Mouse (Mus musculus) neural tube, embryonic 13.5 days (tissue): Measurements from ENCODE around the gene Fam241b. TPM values are rescaled to one million over a fixed set of nuclear protein-coding genes. Genes with fewer than 3 reads are reported as not detected.

Source experiments
- ATAC-seq: fragments of 200-750 bp; cut with Nextera tagmentation; 2 replicates; pipeline ENCODE4 v1.8.0; 2017; ENCODE audit warnings: low read depth, mild to moderate bottlenecking, moderate TSS enrichment, moderate library complexity
- H3K27ac ChIP-seq: fragments of 300-500 bp; sonication (generic); replicated peaks from 2 replicates; pipeline ENCODE4 v1.5.1; 2015; ENCODE audit warnings: moderate library complexity, mild to moderate bottlenecking, inconsistent platforms
- H3K27me3 ChIP-seq: fragments of 300-500 bp; sonication (generic); 2 replicates; pipeline ENCODE4 v1.6.1; 2015; ENCODE audit warnings: mild to moderate bottlenecking, inconsistent platforms
- H3K36me3 ChIP-seq: fragments of 300-500 bp; sonication (generic); 2 replicates; pipeline ENCODE4 v1.6.1; 2015; ENCODE audit warnings: mild to moderate bottlenecking, inconsistent platforms
- H3K4me1 ChIP-seq: fragments of 300-500 bp; sonication (generic); replicated peaks from 2 replicates; pipeline ENCODE4 v1.6.1; 2015; ENCODE audit warnings: inconsistent platforms
- H3K4me2 ChIP-seq: fragments of 300-500 bp; sonication (generic); 2 replicates; pipeline ENCODE4 v1.6.1; 2015; ENCODE audit warnings: inconsistent platforms, mild to moderate bottlenecking, moderate library complexity
- H3K4me3 ChIP-seq: fragments of 300-500 bp; sonication (generic); 2 replicates; pipeline ENCODE4 v1.5.1; 2015; ENCODE audit warnings: mild to moderate bottlenecking, inconsistent platforms
- H3K9ac ChIP-seq: fragments of 300-500 bp; sonication (generic); 2 replicates; pipeline ENCODE4 v1.6.1; 2015; ENCODE audit warnings: moderate library complexity, mild to moderate bottlenecking, inconsistent platforms
- H3K9me3 ChIP-seq: fragments of 300-500 bp; sonication (generic); 2 replicates; pipeline ENCODE4 v1.6.1; 2016; ENCODE audit warnings: inconsistent platforms
- WGBS: fragments of 180-500 bp; shearing (Covaris S2); methylation state at CpG from one replicate; pipeline ENCODE4 v1.1.7; 2015; 5-methylcytosine and 5-hydroxymethylcytosine counted together
- polyA plus RNA-seq: library from polyadenylated mRNA; unstranded; fragments of >200 nt; fragmentation: Nextera tagmentation; extraction: Ambion mirVana; gene quantifications from 2 replicates; pipeline ENCODE4 v1.2.1, GENCODE M21; 2015

Gene Fam241b
- 91.9 and 93.1 TPM in 2 replicates for polyA plus RNA-seq

GRCm38 (mm10) chr10:62143820-62144219 is at the start of gene Fam241b:
Fam241b (minus strand) TSS chr10:62143920.
- Histone ChIP-seq H3K36me3 (no peaks in the 10 kb centered on the region), H3K9me3 (no peaks in the 10 kb centered on the region), H3K4me3 (no peak within 1 kb of the TSS), H3K4me1 (peaks cover 9% of the 10 kb centered on the region; the same call in 1 of the 2 replicates), H3K27me3 (peaks cover 85% of the 10 kb centered on the region), H3K27ac (no peak within 1 kb of the TSS), H3K9ac (no peak within 1 kb of the TSS), H3K4me2 (no peak within 1 kb of the TSS)
- WGBS = 65% methylated on average over 8 of the region's 8 CpGs
- no peak for ATAC-seq

DNA sequence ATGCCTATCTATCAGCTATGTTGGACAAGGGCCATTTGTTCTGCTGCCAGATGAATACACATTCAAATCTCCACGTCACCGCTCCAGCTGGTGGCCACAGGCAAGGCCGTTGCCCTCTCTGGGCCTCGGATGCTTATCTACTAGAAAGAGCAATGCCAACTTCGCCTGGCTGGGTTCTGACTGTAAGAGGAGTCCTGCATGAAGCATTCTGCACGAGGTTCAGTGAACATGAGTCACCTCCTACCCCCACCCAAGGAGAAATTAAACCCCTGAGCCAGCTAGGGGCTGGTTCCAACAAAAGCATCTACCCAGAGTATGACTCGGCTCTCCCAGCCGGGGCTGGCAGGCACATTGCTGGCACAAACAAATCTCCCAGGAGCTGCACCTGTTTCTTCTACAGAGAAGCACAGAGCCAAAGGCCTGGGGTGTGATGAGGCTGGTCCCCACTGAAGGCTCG is 49.0 kb upstream of the Fam241b start:
- Histone ChIP-seq H3K4me2 (no peak overlapping the region), H3K9ac (no peak overlapping the region), H3K9me3 (no peaks in the 10 kb centered on the region), H3K27me3 (no peaks in the 10 kb centered on the region), H3K36me3 (no peaks in the 10 kb centered on the region), H3K4me1 (peaks cover 34% of the 10 kb centered on the region), H3K27ac (no peak overlapping the region), H3K4me3 (no peak overlapping the region)
- WGBS = 61% methylated on average over 9 of the region's 9 CpGs
- no peak for ATAC-seq

- H3K27ac ChIP-seq = no peak overlapping the region
- H3K4me2 ChIP-seq = no peak overlapping the region
- H3K9me3 ChIP-seq = no peaks in the 10 kb centered on the region
- WGBS = 88% methylated on average over 7 of the region's 7 CpGs
- no peak overlapping the region for H3K4me3 ChIP-seq
- ATAC-seq = no peak
- H3K9ac ChIP-seq = no peak overlapping the region
- peaks cover 11% of the 10 kb centered on the region; the same call in 1 of the 2 replicates for H3K27me3 ChIP-seq
- H3K36me3 ChIP-seq = no peaks in the 10 kb centered on the region
- H3K4me1 ChIP-seq = peaks cover 34% of the 10 kb centered on the region
These were observed 47.1 kb upstream of the Fam241b start for GRCm38 (mm10) chr10:62190821-62191220.

DNA sequence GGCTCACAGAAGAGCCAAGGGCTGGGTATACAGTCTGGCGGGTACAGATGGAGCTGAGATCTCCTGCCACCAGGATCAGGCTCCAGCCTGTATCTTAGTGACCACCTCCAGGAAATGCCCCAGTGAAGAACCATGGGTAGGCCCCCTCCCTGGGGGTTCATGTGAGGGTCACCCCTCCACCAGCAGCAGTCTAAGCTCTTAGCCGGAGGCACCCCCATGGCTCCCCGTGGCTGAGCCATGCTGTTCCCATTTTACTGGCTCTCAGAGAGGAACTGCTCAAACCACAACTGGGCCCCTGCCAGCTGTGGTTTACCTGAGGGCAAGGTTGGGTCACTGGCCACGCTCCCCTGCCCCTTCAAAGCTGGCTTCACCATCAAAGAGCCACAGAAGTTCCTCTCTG is 46.2 kb upstream of the Fam241b start:
- ATAC-seq = no peak

DNA sequence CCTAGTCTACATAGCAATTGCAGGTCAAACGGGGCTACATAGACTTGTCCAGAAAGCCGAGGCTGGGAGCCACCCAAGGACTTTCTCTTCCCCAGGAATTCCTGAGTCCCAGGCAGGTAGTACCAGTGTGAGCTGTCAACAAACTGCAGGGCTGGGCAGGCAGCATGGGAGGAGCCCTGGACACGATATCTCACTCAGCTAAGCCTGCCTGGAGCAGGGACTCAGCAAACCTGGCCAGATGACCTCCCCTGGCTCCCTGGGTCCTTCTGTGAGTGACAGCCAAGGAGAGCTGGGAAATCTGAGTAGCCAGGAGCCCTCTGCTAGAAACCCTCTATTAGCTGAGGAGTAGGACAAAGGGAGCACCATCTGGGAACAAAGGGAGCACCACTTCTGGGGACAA is 45.6 kb upstream of the Fam241b start:
- H3K27me3 ChIP-seq = peaks cover 16% of the 10 kb centered on the region
- H3K9me3 ChIP-seq = no peaks in the 10 kb centered on the region
- H3K4me3 ChIP-seq = no peak overlapping the region
- H3K4me1 ChIP-seq = peaks cover 20% of the 10 kb centered on the region
- no peak for ATAC-seq
- H3K9ac ChIP-seq = no peak overlapping the region
- H3K4me2 ChIP-seq = no peak overlapping the region
- WGBS = 72% methylated on average over 3 of the region's 3 CpGs
- no peaks in the 10 kb centered on the region for H3K36me3 ChIP-seq
- H3K27ac ChIP-seq = no peak overlapping the region

More for the DNA sequence above, 46.2 kb upstream of the Fam241b start:
- H3K27me3 ChIP-seq = peaks cover 12% of the 10 kb centered on the region; the same call in 1 of the 2 replicates
- no peak overlapping the region for H3K27ac ChIP-seq
- H3K4me1 ChIP-seq = peaks cover 26% of the 10 kb centered on the region
- H3K9ac ChIP-seq = no peak overlapping the region
- H3K4me2 ChIP-seq = no peak overlapping the region
- no peaks in the 10 kb centered on the region for H3K36me3 ChIP-seq
- H3K9me3 ChIP-seq = no peaks in the 10 kb centered on the region
- WGBS = 76% methylated on average over 4 of the region's 4 CpGs
- H3K4me3 ChIP-seq = no peak overlapping the region

DNA sequence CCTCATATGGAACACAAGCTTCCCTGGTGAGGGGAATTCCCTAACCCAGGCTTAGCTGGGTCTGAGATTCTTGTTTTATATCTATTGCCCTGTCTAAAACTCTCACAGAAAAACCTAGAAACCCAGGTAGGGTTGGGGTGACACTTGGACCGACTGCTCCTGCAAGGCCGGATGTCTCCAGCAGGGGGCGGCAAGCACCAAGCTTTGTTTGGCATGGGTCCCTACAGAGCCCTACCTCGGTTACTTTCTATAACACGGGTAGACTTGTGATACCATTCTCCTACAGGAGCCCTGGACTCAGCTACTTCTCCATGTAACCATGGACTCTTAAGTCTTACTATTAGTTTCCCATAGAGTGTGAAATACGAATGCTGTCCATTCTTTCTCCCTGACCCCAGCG is 43.2 kb upstream of the Fam241b start:
- WGBS = 21% methylated on average over 7 of the region's 7 CpGs
- no peaks in the 10 kb centered on the region for H3K9me3 ChIP-seq
- no peak overlapping the region for H3K4me3 ChIP-seq
- H3K4me1 ChIP-seq = no peaks in the 10 kb centered on the region
- no peak overlapping the region for H3K27ac ChIP-seq
- H3K27me3 ChIP-seq = peaks cover 36% of the 10 kb centered on the region
- ATAC-seq = peak; percentile 60; the same call in 1 of the 2 replicates
- no peak overlapping the region for H3K4me2 ChIP-seq
- H3K36me3 ChIP-seq = no peaks in the 10 kb centered on the region
- no peak overlapping the region for H3K9ac ChIP-seq

DNA sequence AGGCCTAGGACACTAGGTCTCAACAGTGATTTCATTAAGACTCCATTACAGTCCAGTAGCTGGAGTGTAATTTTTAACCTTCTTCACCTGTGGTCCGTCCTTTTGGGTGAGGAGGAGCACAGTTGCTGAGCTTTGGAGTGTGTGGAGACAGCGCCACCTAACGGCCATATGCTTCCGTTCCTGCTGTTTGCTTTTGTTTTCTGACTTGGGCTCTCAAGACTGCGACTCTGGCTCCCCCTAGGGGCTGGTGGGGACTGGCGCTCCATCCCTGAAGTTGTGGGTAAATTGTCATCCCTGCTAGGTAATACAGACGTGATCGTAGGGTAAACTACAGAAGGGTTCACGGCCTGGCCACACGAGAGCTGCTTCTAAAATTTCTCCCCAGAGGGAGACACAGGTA is 39.3 kb upstream of the Fam241b start:
- H3K36me3 ChIP-seq = no peaks in the 10 kb centered on the region
- H3K4me2 ChIP-seq = no peak overlapping the region
- peaks cover 5% of the 10 kb centered on the region; the same call in 1 of the 2 replicates for H3K9me3 ChIP-seq
- no peak overlapping the region for H3K27ac ChIP-seq
- peak; percentile 51; the same call in 1 of the 2 replicates for ATAC-seq
- 4% methylated on average over 10 of the region's 10 CpGs for WGBS
- peaks cover 72% of the 10 kb centered on the region for H3K27me3 ChIP-seq
- H3K4me3 ChIP-seq = no peak overlapping the region
- H3K4me1 ChIP-seq = no peaks in the 10 kb centered on the region
- H3K9ac ChIP-seq = no peak overlapping the region

GRCm38 (mm10) chr10:62182471-62183014 is 38.8 kb upstream of the Fam241b start:
- Histone ChIP-seq H3K27me3 (peaks cover 75% of the 10 kb centered on the region), H3K9me3 (peaks cover 8% of the 10 kb centered on the region; the same call in 1 of the 2 replicates), H3K4me2 (no peak overlapping the region), H3K27ac (no peak overlapping the region), H3K4me3 (no peak overlapping the region), H3K36me3 (no peaks in the 10 kb centered on the region), H3K4me1 (no peaks in the 10 kb centered on the region), H3K9ac (no peak overlapping the region)
- ATAC-seq = 0 out of 2 replicates have a peak, but pooled peaks have one; percentile 21
- 69% methylated on average over 6 of the region's 6 CpGs for WGBS

- Histone ChIP-seq H3K4me1 (no peaks in the 10 kb centered on the region), H3K9me3 (peaks cover 8% of the 10 kb centered on the region; the same call in 1 of the 2 replicates), H3K4me3 (no peak overlapping the region), H3K9ac (no peak overlapping the region), H3K27ac (no peak overlapping the region), H3K27me3 (peaks cover 82% of the 10 kb centered on the region), H3K36me3 (no peaks in the 10 kb centered on the region), H3K4me2 (no peak overlapping the region)
- ATAC-seq = no peak
- 57% methylated on average over 3 of the region's 3 CpGs for WGBS
These were observed 38.0 kb upstream of the Fam241b start for GRCm38 (mm10) chr10:62181701-62182100.

GRCm38 (mm10) chr10:62179944-62180343 is 36.2 kb upstream of the Fam241b start:
- no peak for ATAC-seq
- peaks cover 90% of the 10 kb centered on the region for H3K27me3 ChIP-seq
- 92% methylated on average over 3 of the region's 3 CpGs for WGBS
- peaks cover 15% of the 10 kb centered on the region; the same call in 1 of the 2 replicates for H3K9me3 ChIP-seq
- 0 out of 2 replicates have a peak, but pooled peaks cover 3% of the 10 kb centered on the region for H3K4me1 ChIP-seq
- H3K36me3 ChIP-seq = no peaks in the 10 kb centered on the region
- no peak overlapping the region for H3K4me2 ChIP-seq
- no peak overlapping the region for H3K27ac ChIP-seq
- no peak overlapping the region for H3K9ac ChIP-seq
- no peak overlapping the region for H3K4me3 ChIP-seq

- Histone ChIP-seq H3K9me3 (peaks cover 15% of the 10 kb centered on the region; the same call in 1 of the 2 replicates), H3K9ac (0 out of 2 replicates have a peak overlapping the region, but pooled peaks have one; percentile 31), H3K27ac (no peak overlapping the region), H3K27me3 (peaks cover 88% of the 10 kb centered on the region), H3K4me1 (peaks cover 24% of the 10 kb centered on the region), H3K4me2 (no peak overlapping the region), H3K36me3 (no peaks in the 10 kb centered on the region), H3K4me3 (no peak overlapping the region)
- WGBS = 26% methylated on average over 15 of the region's 15 CpGs
- ATAC-seq = peak; percentile 77
These were observed 31.0 kb upstream of the Fam241b start for GRCm38 (mm10) chr10:62174533-62175313.

DNA sequence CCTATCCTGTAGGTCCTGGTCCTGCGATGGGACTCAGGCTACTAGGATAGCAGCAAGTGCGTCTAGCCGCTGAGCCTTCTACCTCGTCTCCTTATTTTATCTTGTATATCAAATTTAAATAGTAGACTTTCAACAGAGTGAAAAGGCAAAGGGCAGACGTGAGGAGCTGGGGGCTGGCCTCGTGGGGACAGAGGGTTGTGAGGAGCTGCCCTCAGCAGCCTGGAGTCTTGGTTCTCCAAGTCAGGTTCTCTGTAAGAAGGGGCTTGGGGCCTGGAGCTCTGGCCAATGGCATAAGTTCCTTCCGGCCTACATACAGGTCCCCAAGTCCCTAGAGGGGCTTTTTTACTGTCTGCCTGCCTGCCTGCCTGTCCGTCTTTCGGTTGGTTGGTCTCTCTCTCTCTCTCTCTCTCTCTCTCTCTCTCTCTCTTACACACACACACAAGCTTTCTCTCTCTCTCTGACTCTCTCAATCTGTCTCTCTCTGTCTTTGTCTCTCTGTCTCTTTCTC is 30.3 kb upstream of the Fam241b start:
- no peaks in the 10 kb centered on the region for H3K36me3 ChIP-seq
- ATAC-seq = no peak
- H3K4me3 ChIP-seq = no peak overlapping the region
- peaks cover 86% of the 10 kb centered on the region for H3K27me3 ChIP-seq
- no peak overlapping the region for H3K27ac ChIP-seq
- H3K9me3 ChIP-seq = peaks cover 15% of the 10 kb centered on the region; the same call in 1 of the 2 replicates
- H3K9ac ChIP-seq = no peak overlapping the region
- H3K4me2 ChIP-seq = no peak overlapping the region
- peaks cover 24% of the 10 kb centered on the region for H3K4me1 ChIP-seq
- 13% methylated on average over 9 of the region's 9 CpGs for WGBS
